Mouse (Mus musculus): Measurements from ENCODE around the gene Gm266.
A peak's percentile ranks its signal among the peaks of the same experiment; 100 is the strongest.

GRCm38 (mm10) chr12:111479917-111480316 lies 5.7 kb downstream of the Gm266 start:
- peak; percentile 38; the same call in 1 of the 2 replicates for TF ChIP-seq CTCF (IDR thresholded peaks at IDR 0.05; ENCODE audit: control insufficient read depth, insufficient read depth, insufficient replicate concordance, low read depth, low read length)
- TF ChIP-seq POLR2A (IDR thresholded peaks at IDR 0.05; ENCODE audit: control insufficient read depth, low read depth, low read length): no peak

Measured in testis, adult 2 months (tissue).